Mouse (Mus musculus) kidney, postnatal 0 days (tissue): ENCODE results near the gene Klhdc8a. TPM values are rescaled to one million over a fixed set of nuclear protein-coding genes. Genes with fewer than 3 reads are reported as not detected.

ENCODE experiments used
- ATAC-seq: fragments of 200-750 bp; cut with Nextera tagmentation; replicated peaks from 2 replicates; pipeline ENCODE4 v1.8.0; 2017; ENCODE audit warnings: low read depth, moderate number of reproducible peaks, moderate TSS enrichment, moderate library complexity; ENCODE audit not compliant: low FRiP score
- DNase-seq: peaks from one replicate; pipeline ENCODE4 v3.0.0-alpha.2; 2016; ENCODE audit warnings: low spot score
- H3K27ac ChIP-seq: fragments of 300-500 bp; sonication (generic); 2 replicates; pipeline ENCODE4 v1.5.1; 2014; ENCODE audit warnings: mild to moderate bottlenecking
- H3K27me3 ChIP-seq: fragments of 300-500 bp; sonication (generic); 2 replicates; pipeline ENCODE4 v1.6.1; 2014; ENCODE audit warnings: low read length, mixed read lengths; ENCODE audit not compliant: insufficient read depth
- H3K36me3 ChIP-seq: fragments of 300-500 bp; sonication (generic); 2 replicates; pipeline ENCODE4 v1.6.1; 2014; ENCODE audit warnings: low read length, mixed read lengths; ENCODE audit not compliant: insufficient read depth
- H3K4me1 ChIP-seq: fragments of 300-500 bp; sonication (generic); replicated peaks from 2 replicates; pipeline ENCODE4 v1.6.1; 2014; ENCODE audit warnings: antibody characterized with exemption, low read length, mixed read lengths; ENCODE audit not compliant: insufficient read depth
- H3K4me2 ChIP-seq: fragments of 300-500 bp; sonication (generic); 2 replicates; pipeline ENCODE4 v1.6.1; 2014; ENCODE audit warnings: mild to moderate bottlenecking, low read length, moderate library complexity, mixed read lengths
- H3K4me3 ChIP-seq: fragments of 300-500 bp; sonication (generic); replicated peaks from 2 replicates; pipeline ENCODE4 v1.5.1; 2014; ENCODE audit warnings: low read depth, low read length
- H3K9ac ChIP-seq: fragments of 300-500 bp; sonication (generic); 2 replicates; pipeline ENCODE4 v1.6.1; 2014; ENCODE audit warnings: low read depth, low read length
- H3K9me3 ChIP-seq: fragments of 300-500 bp; sonication (generic); replicated peaks from 2 replicates; pipeline ENCODE4 v1.6.1; 2016; ENCODE audit warnings: low read length, inconsistent platforms, mixed read lengths
- CTCF ChIP-seq: IDR thresholded peaks from 2 replicates; pipeline ENCODE4 v1.5.1; 2016; ENCODE audit warnings: antibody characterized with exemption, low read depth, mild to moderate bottlenecking, moderate library complexity
- WGBS: fragments of 180-500 bp; shearing (Covaris S2); extraction: QIAGEN DNeasy Blood & Tissue Kit; methylation state at CpG from one replicate; pipeline ENCODE4 v1.1.7; 2014; 5-methylcytosine and 5-hydroxymethylcytosine counted together
- polyA plus RNA-seq: library from polyadenylated mRNA; unstranded; fragments of >200 nt; fragmentation: Nextera tagmentation; extraction: Ambion mirVana; gene quantifications from 2 replicates; pipeline ENCODE4 v1.2.1, GENCODE M21; 2015

Gene Klhdc8a
- polyA plus RNA-seq, 1 experiment from 2014 or later, result 5.0 TPM

DNA sequence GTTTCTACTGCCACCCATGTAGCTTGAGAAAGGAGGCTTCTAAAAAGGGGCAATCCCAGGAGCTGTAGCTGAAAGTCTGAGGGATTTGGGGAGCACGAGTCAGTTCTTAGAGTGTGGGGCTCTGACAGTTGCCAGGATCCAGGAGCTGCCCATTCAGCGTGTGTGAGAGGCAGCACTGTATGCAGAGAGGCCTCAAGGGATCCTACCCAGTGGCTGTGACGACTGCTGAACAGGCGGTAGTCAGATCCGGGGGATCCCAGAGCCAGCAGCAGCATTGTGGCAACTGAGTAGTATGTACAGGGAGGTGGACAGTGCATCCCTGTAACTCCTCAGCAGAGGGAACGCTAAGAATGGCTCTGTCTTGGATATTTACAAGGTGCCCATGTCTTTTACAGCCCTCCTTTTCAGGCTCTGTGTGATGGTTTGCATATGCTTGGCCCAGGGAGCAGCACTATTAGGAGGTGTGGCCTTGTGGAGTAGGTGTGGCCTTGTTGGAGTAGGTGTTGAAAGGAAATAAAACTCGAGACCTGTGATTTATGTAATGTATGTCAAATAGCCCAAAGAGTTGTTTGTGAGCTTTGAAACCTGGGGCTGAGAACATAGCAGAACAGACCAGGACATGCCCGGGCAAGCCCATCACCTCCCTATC, 33.1 kb upstream of the Klhdc8a start:
- no peaks in the 10 kb centered on the region for H3K36me3 ChIP-seq
- H3K27me3 ChIP-seq, result no peaks in the 10 kb centered on the region
- no peak overlapping the region for H3K27ac ChIP-seq
- H3K4me3 ChIP-seq, result no peak overlapping the region
- no peaks in the 10 kb centered on the region for H3K9me3 ChIP-seq
- ATAC-seq, result peak; percentile 63; the same call in 1 of the 2 replicates
- H3K4me1 ChIP-seq, result peaks cover 8% of the 10 kb centered on the region; the same call in 1 of the 2 replicates
- peak; percentile 71 for DNase-seq
- H3K9ac ChIP-seq, result no peak overlapping the region
- no peak for TF ChIP-seq CTCF
- 26% methylated on average over 8 of the region's 8 CpGs for WGBS
- H3K4me2 ChIP-seq, result no peak overlapping the region

DNA sequence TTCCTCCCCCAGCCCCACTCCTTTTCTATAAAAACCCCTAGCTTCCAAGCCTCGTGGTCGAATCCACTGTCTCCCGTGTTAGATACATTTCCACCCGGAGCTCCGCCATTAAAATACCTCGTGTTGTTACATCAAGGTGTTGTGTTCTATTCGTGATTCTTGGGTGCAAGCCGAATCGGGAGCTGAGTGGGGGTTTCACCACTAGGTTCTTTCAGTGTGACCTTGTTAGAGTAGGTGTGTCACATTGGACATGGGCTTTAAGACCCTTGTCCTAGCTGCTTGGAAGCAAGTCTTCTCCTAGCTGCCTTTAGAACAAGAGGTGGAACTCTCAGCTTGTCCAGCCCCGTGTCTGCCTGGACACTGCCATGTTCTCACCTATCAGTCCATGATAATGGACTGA, 32.5 kb upstream of the Klhdc8a start:
- no peak overlapping the region for H3K9ac ChIP-seq
- no peaks in the 10 kb centered on the region for H3K36me3 ChIP-seq
- no peak for TF ChIP-seq CTCF
- no peaks in the 10 kb centered on the region for H3K9me3 ChIP-seq
- no peaks in the 10 kb centered on the region for H3K27me3 ChIP-seq
- 74% methylated on average over 10 of the region's 10 CpGs for WGBS
- H3K4me3 ChIP-seq, result no peak overlapping the region
- DNase-seq (no peak), ATAC-seq (no peak)
- H3K27ac ChIP-seq, result 0 out of 2 replicates have a peak overlapping the region, but pooled peaks have one; percentile 55
- peaks cover 8% of the 10 kb centered on the region; the same call in 1 of the 2 replicates for H3K4me1 ChIP-seq
- no peak overlapping the region for H3K4me2 ChIP-seq

GRCm38 (mm10) chr1:132266791-132267557, 31.5 kb upstream of the Klhdc8a start:
- H3K27ac ChIP-seq, result peak overlapping the region; percentile 55
- H3K4me3 ChIP-seq, result no peak overlapping the region
- H3K36me3 ChIP-seq, result no peaks in the 10 kb centered on the region
- H3K9ac ChIP-seq, result no peak overlapping the region
- peak; percentile 86 for DNase-seq
- H3K4me1 ChIP-seq, result peaks cover 8% of the 10 kb centered on the region; the same call in 1 of the 2 replicates
- TF ChIP-seq CTCF, result no peak
- peak overlapping the region; percentile 27 for H3K4me2 ChIP-seq
- 16% methylated on average over 8 of the region's 8 CpGs for WGBS
- no peaks in the 10 kb centered on the region for H3K27me3 ChIP-seq
- H3K9me3 ChIP-seq, result no peaks in the 10 kb centered on the region
- ATAC-seq, result peak; percentile 72

DNA sequence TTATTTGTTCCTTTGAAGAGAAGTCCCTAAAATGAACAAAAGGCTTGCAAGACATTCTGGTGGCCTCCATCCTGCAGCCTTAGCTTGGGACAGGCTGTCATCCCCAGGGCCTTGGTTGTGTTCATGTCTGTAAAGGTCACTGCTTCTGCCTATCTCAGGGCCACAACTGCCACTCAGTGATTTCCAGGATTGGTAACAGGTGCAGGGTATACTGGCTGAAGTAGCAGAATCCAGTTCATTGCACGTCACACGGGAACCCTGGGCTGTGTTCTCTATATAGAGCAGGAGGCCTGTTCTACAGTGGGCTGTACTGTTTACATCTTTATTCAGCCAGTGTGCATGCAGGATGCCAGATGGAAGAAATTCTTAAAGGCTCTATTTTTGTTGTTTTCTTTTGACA, 30.5 kb upstream of the Klhdc8a start:
- DNase-seq (no peak), ATAC-seq (no peak)
- Histone ChIP-seq H3K9ac (no peak overlapping the region), H3K27me3 (no peaks in the 10 kb centered on the region), H3K4me2 (no peak overlapping the region), H3K27ac (peak overlapping the region; percentile 55), H3K4me1 (peaks cover 8% of the 10 kb centered on the region; the same call in 1 of the 2 replicates), H3K9me3 (no peaks in the 10 kb centered on the region), H3K36me3 (no peaks in the 10 kb centered on the region), H3K4me3 (no peak overlapping the region)
- 42% methylated on average over 2 of the region's 2 CpGs for WGBS
- TF ChIP-seq CTCF, result no peak

- Histone ChIP-seq H3K4me2 (no peak overlapping the region), H3K9ac (no peak overlapping the region), H3K27ac (no peak overlapping the region), H3K4me1 (peaks cover 8% of the 10 kb centered on the region; the same call in 1 of the 2 replicates), H3K9me3 (no peaks in the 10 kb centered on the region), H3K27me3 (no peaks in the 10 kb centered on the region), H3K4me3 (no peak overlapping the region), H3K36me3 (no peaks in the 10 kb centered on the region)
- TF ChIP-seq CTCF, result no peak
- no peak for DNase-seq
- no peak for ATAC-seq
- WGBS, result 47% methylated on average over 7 of the region's 7 CpGs
These were observed 29.9 kb upstream of the Klhdc8a start for GRCm38 (mm10) chr1:132268418-132269060.

- WGBS, result 86% methylated on average over 3 of the region's 3 CpGs
- no peak for DNase-seq
- ATAC-seq, result no peak
- TF ChIP-seq CTCF, result no peak
- Histone ChIP-seq H3K27me3 (no peaks in the 10 kb centered on the region), H3K27ac (no peak overlapping the region), H3K9me3 (no peaks in the 10 kb centered on the region), H3K9ac (no peak overlapping the region), H3K36me3 (no peaks in the 10 kb centered on the region), H3K4me1 (peaks cover 8% of the 10 kb centered on the region; the same call in 1 of the 2 replicates), H3K4me2 (no peak overlapping the region), H3K4me3 (no peak overlapping the region)
These were observed 27.2 kb upstream of the Klhdc8a start for GRCm38 (mm10) chr1:132271237-132271636.
